Mouse (Mus musculus) natural killer cell, adult 2 months (primary cell): Measurements from ENCODE around the gene 1810046K07Rik.

Experiments
- DNase-seq, 2 experiments: peaks; one replicate each; pipeline ENCODE4 v3.0.0; 2022; ENCODE audit warnings: low spot score in 2 of 2

1810046K07Rik gene

GRCm38 (mm10) chr9:51305146-51305545 is 23.6 kb downstream of the 1810046K07Rik start:
- no peak for DNase-seq

- DNase-seq = no peak
Measured at GRCm38 (mm10) chr9:51303980-51304379, 24.7 kb downstream of the 1810046K07Rik start.

GRCm38 (mm10) chr9:51293541-51293940 is 35.2 kb downstream of the 1810046K07Rik start:
- DNase-seq = no peak

- DNase-seq = peak; percentile 17 to 71
Measured at GRCm38 (mm10) chr9:51292674-51293073, 36.0 kb downstream of the 1810046K07Rik start.

GRCm38 (mm10) chr9:51290980-51291379 is 37.7 kb downstream of the 1810046K07Rik start:
- DNase-seq = no peak

- DNase-seq = no peak
Measured at GRCm38 (mm10) chr9:51286079-51286478, 42.6 kb downstream of the 1810046K07Rik start.

GRCm38 (mm10) chr9:51278500-51279381 is 50.0 kb downstream of the 1810046K07Rik start, which contains the start of gene Colca2:
TSS of gene Colca2 (minus strand) at chr9:51278569.
- no peak for DNase-seq

GRCm38 (mm10) chr9:51277834-51278498 is 50.8 kb downstream of the 1810046K07Rik start:
- DNase-seq = no peak

GRCm38 (mm10) chr9:51274678-51275077 is 54.0 kb downstream of the 1810046K07Rik start:
- DNase-seq = no peak

GRCm38 (mm10) chr9:51273581-51274154 is 55.0 kb downstream of the 1810046K07Rik start:
- no peak for DNase-seq

- no peak for DNase-seq
Measured at GRCm38 (mm10) chr9:51272102-51272501, 56.6 kb downstream of the 1810046K07Rik start.

GRCm38 (mm10) chr9:51271073-51271472 is 57.6 kb downstream of the 1810046K07Rik start:
- DNase-seq = no peak

GRCm38 (mm10) chr9:51268852-51269251 is 59.9 kb downstream of the 1810046K07Rik start:
- DNase-seq = no peak

- no peak for DNase-seq
Measured at GRCm38 (mm10) chr9:51258426-51258825, 70.3 kb downstream of the 1810046K07Rik start.

- no peak for DNase-seq
Measured at GRCm38 (mm10) chr9:51256780-51257502, 71.8 kb downstream of the 1810046K07Rik start.
